Mouse (Mus musculus) hindbrain, embryonic 11.5 days (tissue): Measurements from ENCODE around the gene Snta1. TPM values are rescaled to one million over a fixed set of nuclear protein-coding genes. Genes with fewer than 3 reads are reported as not detected.

Source experiments
- ATAC-seq: fragments of 200-750 bp; cut with Nextera tagmentation; 2 replicates; pipeline ENCODE4 v1.8.0; 2017; ENCODE audit warnings: mild to moderate bottlenecking, moderate TSS enrichment, moderate library complexity; ENCODE audit not compliant: low FRiP score
- DNase-seq: peaks from one replicate; pipeline ENCODE4 v3.0.0-alpha.2; 2015; ENCODE audit warnings: low spot score
- H3K27ac ChIP-seq: fragments of 300-500 bp; sonication (generic); 2 replicates; pipeline ENCODE4 v1.5.1; 2014; ENCODE audit warnings: mild to moderate bottlenecking, low read depth, low read length
- H3K27me3 ChIP-seq: fragments of 300-500 bp; sonication (generic); 2 replicates; pipeline ENCODE4 v1.6.1; 2014; ENCODE audit warnings: mild to moderate bottlenecking, low read length, moderate library complexity, mixed read lengths; ENCODE audit not compliant: control insufficient read depth, insufficient read depth
- H3K36me3 ChIP-seq: fragments of 300-500 bp; sonication (generic); 2 replicates; pipeline ENCODE4 v1.6.1; 2014; ENCODE audit warnings: mild to moderate bottlenecking, low read length, moderate library complexity, mixed read lengths; ENCODE audit not compliant: control insufficient read depth, insufficient read depth
- H3K4me1 ChIP-seq: fragments of 300-500 bp; sonication (generic); replicated peaks from 2 replicates; pipeline ENCODE4 v1.6.1; 2014; ENCODE audit warnings: low read length, mixed read lengths; ENCODE audit not compliant: control insufficient read depth, insufficient read depth
- H3K4me2 ChIP-seq: fragments of 300-500 bp; sonication (generic); replicated peaks from 2 replicates; pipeline ENCODE4 v1.6.1; 2014; ENCODE audit warnings: mild to moderate bottlenecking, low read depth, low read length
- H3K4me3 ChIP-seq: fragments of 300-500 bp; sonication (generic); 2 replicates; pipeline ENCODE4 v1.5.1; 2014; ENCODE audit warnings: low read depth, low read length
- H3K9ac ChIP-seq: fragments of 300-500 bp; sonication (generic); 2 replicates; pipeline ENCODE4 v1.6.1; 2014; ENCODE audit warnings: low read depth, low read length
- H3K9me3 ChIP-seq: fragments of 300-500 bp; sonication (generic); 2 replicates; pipeline ENCODE4 v1.6.1; 2016; ENCODE audit warnings: low read length; ENCODE audit not compliant: control insufficient read depth
- WGBS: fragments of 180-500 bp; shearing (Covaris S2); extraction: QIAGEN DNeasy Blood & Tissue Kit; methylation state at CpG from one replicate; pipeline ENCODE4 v1.1.7; 2014; 5-methylcytosine and 5-hydroxymethylcytosine counted together
- polyA plus RNA-seq: library from polyadenylated mRNA; unstranded; fragments of >200 nt; fragmentation: Nextera tagmentation; extraction: Ambion mirVana; gene quantifications from 2 replicates; pipeline ENCODE4 v1.2.1, GENCODE M21; 2014

The Snta1 gene
- polyA plus RNA-seq, 1 experiment from 2014 or later = 2.1 TPM

GRCm38 (mm10) chr2:154418001-154418400, 10.1 kb upstream of the Snta1 start:
- 88% methylated on average over 7 of the region's 7 CpGs for WGBS
- Histone ChIP-seq H3K27me3 (no peaks in the 10 kb centered on the region), H3K27ac (no peak overlapping the region), H3K4me2 (no peak overlapping the region), H3K9me3 (no peaks in the 10 kb centered on the region), H3K9ac (no peak overlapping the region), H3K4me3 (no peak overlapping the region), H3K36me3 (no peaks in the 10 kb centered on the region), H3K4me1 (peaks cover 6% of the 10 kb centered on the region; the same call in 1 of the 2 replicates)
- ATAC-seq (no peak), DNase-seq (no peak)

GRCm38 (mm10) chr2:154417107-154417506, 9.2 kb upstream of the Snta1 start:
- H3K4me1 ChIP-seq = peaks cover 6% of the 10 kb centered on the region; the same call in 1 of the 2 replicates
- no peaks in the 10 kb centered on the region for H3K9me3 ChIP-seq
- H3K27ac ChIP-seq = no peak overlapping the region
- no peaks in the 10 kb centered on the region for H3K27me3 ChIP-seq
- 12% methylated on average over 3 of the region's 3 CpGs for WGBS
- no peak overlapping the region for H3K4me3 ChIP-seq
- DNase-seq (peak; percentile 90), ATAC-seq (no peak)
- H3K9ac ChIP-seq = no peak overlapping the region
- no peak overlapping the region for H3K4me2 ChIP-seq
- no peaks in the 10 kb centered on the region for H3K36me3 ChIP-seq

- Histone ChIP-seq H3K4me2 (no peak overlapping the region), H3K36me3 (no peaks in the 10 kb centered on the region), H3K4me1 (no peaks in the 10 kb centered on the region), H3K4me3 (no peak overlapping the region), H3K27me3 (peaks cover 3% of the 10 kb centered on the region), H3K9ac (no peak overlapping the region), H3K9me3 (no peaks in the 10 kb centered on the region), H3K27ac (no peak overlapping the region)
- ATAC-seq = no peak
- 69% methylated on average over 7 of the region's 7 CpGs for WGBS
- DNase-seq = peak; percentile 64
Observed at GRCm38 (mm10) chr2:154412018-154412666, 4.2 kb upstream of the Snta1 start.

- H3K9ac ChIP-seq = no peak overlapping the region
- no peaks in the 10 kb centered on the region for H3K36me3 ChIP-seq
- ATAC-seq (no peak), DNase-seq (no peak)
- no peak overlapping the region for H3K4me3 ChIP-seq
- H3K27ac ChIP-seq = no peak overlapping the region
- peaks cover 8% of the 10 kb centered on the region for H3K27me3 ChIP-seq
- H3K9me3 ChIP-seq = no peaks in the 10 kb centered on the region
- no peaks in the 10 kb centered on the region for H3K4me1 ChIP-seq
- H3K4me2 ChIP-seq = no peak overlapping the region
- WGBS = 61% methylated on average over 2 of the region's 2 CpGs
Observed at GRCm38 (mm10) chr2:154410355-154410754, 2.5 kb upstream of the Snta1 start.

- 23% methylated on average over 11 of the region's 11 CpGs for whole genome bisulfite sequencing
- peak overlapping the region; percentile 63 for H3K9ac ChIP-seq
- no peak for ATAC-seq
Observed at GRCm38 (mm10) chr2:154407063-154407642, 746 bp downstream of the Snta1 start.

GRCm38 (mm10) chr2:154405447-154405994, 2.4 kb downstream of the Snta1 start:
- ATAC-seq (no peak), DNase-seq (no peak)
- no peaks in the 10 kb centered on the region for H3K36me3 ChIP-seq
- peaks cover 8% of the 10 kb centered on the region for H3K27me3 ChIP-seq
- no peak overlapping the region for H3K9ac ChIP-seq
- H3K4me1 ChIP-seq = no peaks in the 10 kb centered on the region
- H3K4me3 ChIP-seq = no peak overlapping the region
- no peak overlapping the region for H3K27ac ChIP-seq
- 52% methylated on average over 5 of the region's 5 CpGs for WGBS
- no peak overlapping the region for H3K4me2 ChIP-seq
- H3K9me3 ChIP-seq = no peaks in the 10 kb centered on the region

More at GRCm38 (mm10) chr2:154407063-154407642, 746 bp downstream of the Snta1 start:
- Histone ChIP-seq H3K27ac (no peak overlapping the region), H3K27me3 (peaks cover 8% of the 10 kb centered on the region), H3K4me3 (peak overlapping the region; percentile 44), H3K4me2 (peak overlapping the region; percentile 90), H3K36me3 (no peaks in the 10 kb centered on the region), H3K4me1 (no peaks in the 10 kb centered on the region), H3K9me3 (no peaks in the 10 kb centered on the region)
- DNase-seq = no peak

GRCm38 (mm10) chr2:154402811-154403210, 5.1 kb downstream of the Snta1 start:
- ATAC-seq = no peak
- DNase-seq = peak; percentile 24
- no peak overlapping the region for H3K4me2 ChIP-seq

GRCm38 (mm10) chr2:154401976-154402375, 5.9 kb downstream of the Snta1 start:
- Histone ChIP-seq H3K36me3 (no peaks in the 10 kb centered on the region), H3K27me3 (peaks cover 3% of the 10 kb centered on the region; the same call in 1 of the 2 replicates), H3K4me1 (no peaks in the 10 kb centered on the region), H3K4me3 (no peak overlapping the region), H3K4me2 (no peak overlapping the region), H3K9ac (no peak overlapping the region), H3K9me3 (no peaks in the 10 kb centered on the region), H3K27ac (no peak overlapping the region)
- ATAC-seq = no peak
- WGBS = 67% methylated on average over 1 of the region's 1 CpGs
- DNase-seq = no peak

More at GRCm38 (mm10) chr2:154402811-154403210, 5.1 kb downstream of the Snta1 start:
- 52% methylated on average over 7 of the region's 7 CpGs for WGBS
- H3K27ac ChIP-seq = no peak overlapping the region
- no peaks in the 10 kb centered on the region for H3K9me3 ChIP-seq
- H3K36me3 ChIP-seq = no peaks in the 10 kb centered on the region
- no peak overlapping the region for H3K4me3 ChIP-seq
- no peaks in the 10 kb centered on the region for H3K4me1 ChIP-seq
- H3K27me3 ChIP-seq = peaks cover 5% of the 10 kb centered on the region; the same call in 1 of the 2 replicates
- no peak overlapping the region for H3K9ac ChIP-seq

- Histone ChIP-seq H3K4me1 (no peaks in the 10 kb centered on the region), H3K4me2 (no peak overlapping the region), H3K36me3 (no peaks in the 10 kb centered on the region), H3K27me3 (no peaks in the 10 kb centered on the region), H3K9me3 (no peaks in the 10 kb centered on the region), H3K9ac (no peak overlapping the region), H3K27ac (no peak overlapping the region), H3K4me3 (no peak overlapping the region)
- DNase-seq (no peak), ATAC-seq (no peak)
- WGBS = 81% methylated on average over 2 of the region's 2 CpGs
Observed at GRCm38 (mm10) chr2:154399325-154399724, 8.6 kb downstream of the Snta1 start.
